Mouse (Mus musculus): Measurements from ENCODE around the gene Ipo11.
"Not testable (repeated sequence)": the region's sequence is repeated elsewhere in the genome, so short reads cannot be mapped to it uniquely, and the experiment has no call there.

Ipo11 gene

GRCm38 (mm10) chr13:106907273-106907672 is 29.5 kb downstream of the Ipo11 start:
- in situ Hi-C loops (cut with MboI), result no loop called here

- in situ Hi-C loops (cut with MboI), result not testable (repeated sequence)
These were observed 31.6 kb downstream of the Ipo11 start for GRCm38 (mm10) chr13:106905154-106905553.

GRCm38 (mm10) chr13:106904637-106905036 is 32.1 kb downstream of the Ipo11 start:
- in situ Hi-C loops (cut with MboI), result no loop called here

- in situ Hi-C loops (cut with MboI), result no loop called here
These were observed 42.5 kb downstream of the Ipo11 start for GRCm38 (mm10) chr13:106894284-106894683.

GRCm38 (mm10) chr13:106893701-106894100 is 43.1 kb downstream of the Ipo11 start:
- in situ Hi-C loops (cut with MboI), result no loop called here

- in situ Hi-C loops (cut with MboI), result no loop called here
These were observed 43.6 kb downstream of the Ipo11 start for GRCm38 (mm10) chr13:106893196-106893595.

GRCm38 (mm10) chr13:106887364-106887763 is 49.4 kb downstream of the Ipo11 start:
- in situ Hi-C loops (cut with MboI), result no loop called here

GRCm38 (mm10) chr13:106884249-106884648 is 52.5 kb downstream of the Ipo11 start:
- in situ Hi-C loops (cut with MboI), result no loop called here

- in situ Hi-C loops (cut with MboI), result no loop called here
These were observed 60.5 kb downstream of the Ipo11 start for GRCm38 (mm10) chr13:106876278-106876677.

- in situ Hi-C loops (cut with MboI), result no loop called here
These were observed 71.2 kb downstream of the Ipo11 start for GRCm38 (mm10) chr13:106865547-106865946.

- in situ Hi-C loops (cut with MboI), result no loop called here
These were observed 78.0 kb downstream of the Ipo11 start for GRCm38 (mm10) chr13:106858779-106859178.

GRCm38 (mm10) chr13:106856556-106856955 is 80.2 kb downstream of the Ipo11 start:
- in situ Hi-C loops (cut with MboI), result no loop called here

- in situ Hi-C loops (cut with MboI), result no loop called here
These were observed 89.2 kb downstream of the Ipo11 start for GRCm38 (mm10) chr13:106847534-106847933.

- in situ Hi-C loops (cut with MboI), result no loop called here
These were observed 91.8 kb downstream of the Ipo11 start for GRCm38 (mm10) chr13:106844928-106845327.

- in situ Hi-C loops (cut with MboI), result no loop called here
These were observed 94.2 kb downstream of the Ipo11 start for GRCm38 (mm10) chr13:106842542-106842941.

GRCm38 (mm10) chr13:106838778-106839177 is 98.0 kb downstream of the Ipo11 start:
- in situ Hi-C loops (cut with MboI), result no loop called here

- in situ Hi-C loops (cut with MboI), result no loop called here
These were observed 100.3 kb downstream of the Ipo11 start for GRCm38 (mm10) chr13:106836527-106836879.

- in situ Hi-C loops (cut with MboI), result no loop called here
These were observed 100.8 kb downstream of the Ipo11 start for GRCm38 (mm10) chr13:106835844-106836526.

GRCm38 (mm10) chr13:106830029-106830428 is 106.7 kb downstream of the Ipo11 start:
- in situ Hi-C loops (cut with MboI), result no loop called here

- in situ Hi-C loops (cut with MboI), result no loop called here
These were observed 107.3 kb downstream of the Ipo11 start for GRCm38 (mm10) chr13:106829327-106829997.

GRCm38 (mm10) chr13:106825618-106826017 is 111.1 kb downstream of the Ipo11 start:
- in situ Hi-C loops (cut with MboI), result no loop called here

GRCm38 (mm10) chr13:106823875-106824191 is 112.9 kb downstream of the Ipo11 start:
- in situ Hi-C loops (cut with MboI), result no loop called here

- in situ Hi-C loops (cut with MboI), result no loop called here
These were observed 113.5 kb downstream of the Ipo11 start for GRCm38 (mm10) chr13:106823121-106823874.
